Mouse (Mus musculus) gastrocnemius, adult 2 months (tissue): ENCODE results near the gene Slc22a18. TPM values are rescaled to one million over a fixed set of nuclear protein-coding genes. Genes with fewer than 3 reads are reported as not detected.
A peak's percentile ranks its signal among the peaks of the same experiment; 100 is the strongest.

Source experiments
- DNase-seq: peaks from one replicate; pipeline ENCODE4 v3.0.0; 2022
- H3K27ac ChIP-seq: fragments of 200-600 bp; 2 replicates; pipeline ENCODE4 v1.8.1; 2022; ENCODE audit warnings: mild to moderate bottlenecking
- H3K4me3 ChIP-seq: fragments of 200-600 bp; 2 replicates; pipeline ENCODE4 v1.8.1; 2022; ENCODE audit warnings: mild to moderate bottlenecking, moderate library complexity
- CTCF ChIP-seq: fragments of 200-600 bp; IDR thresholded peaks from 2 replicates; pipeline ENCODE4 v1.8.1; 2022; ENCODE audit warnings: antibody characterized with exemption, mild to moderate bottlenecking, moderate library complexity
- intact Hi-C: fragments of 180-260 bp; cut with DNase I; formaldehyde crosslinking; loops from one replicate; pipeline ENCODE4 v1.15.1; 2025
- total RNA-seq, 2 experiments: library from RNA; stranded (reverse); gene quantifications; 2 replicates each; pipeline ENCODE4 v1.2.3; 2021

Gene Slc22a18
- total RNA-seq, 2 experiments from 2014 or later: 0.17 to 0.20 TPM

GRCm38 (mm10) chr7:143447130-143447529, 26.4 kb upstream of the Slc22a18 start:
- DNase-seq: peak; percentile 73
- TF ChIP-seq CTCF: no peak
- intact Hi-C loops: no loop called here
- Histone ChIP-seq H3K4me3 (no peak overlapping the region), H3K27ac (no peak overlapping the region)

GRCm38 (mm10) chr7:143458963-143459331, 14.6 kb upstream of the Slc22a18 start:
- Histone ChIP-seq H3K27ac (peak overlapping the region; percentile 82), H3K4me3 (peak overlapping the region; percentile 81)
- intact Hi-C loops: no loop called here
- no peak for DNase-seq
- TF ChIP-seq CTCF: no peak

- intact Hi-C loops: loop anchor here (5.0 to 10.0 kb wide), 5 partner anchors 52 to 455 kb away; partner anchors contain the start of gene Tspan32
- peak; percentile 82 for DNase-seq
- TF ChIP-seq CTCF: no peak
- H3K4me3 ChIP-seq: peak overlapping the region; percentile 81
- peak overlapping the region; percentile 82 for H3K27ac ChIP-seq
These were observed 14.0 kb upstream of the Slc22a18 start for GRCm38 (mm10) chr7:143459332-143460211.

GRCm38 (mm10) chr7:143460217-143460834, 13.2 kb upstream of the Slc22a18 start:
- no peak for DNase-seq
- peak overlapping the region; percentile 81 for H3K4me3 ChIP-seq
- peak overlapping the region; percentile 82 for H3K27ac ChIP-seq
- TF ChIP-seq CTCF: no peak; the same call in 1 of the 2 replicates
- intact Hi-C loops: loop anchor here (5.0 to 10.0 kb wide), 5 partner anchors 53 to 456 kb away; partner anchors contain the start of gene Tspan32

- no peak for TF ChIP-seq CTCF
- Histone ChIP-seq H3K4me3 (peak within 1 kb of the TSS; percentile 81), H3K27ac (peak within 1 kb of the TSS; percentile 82)
- intact Hi-C loops: loop anchor here (5.0 to 10.0 kb wide), 5 partner anchors 54 to 456 kb away; partner anchors contain the start of gene Tspan32
- peak; percentile 94 for DNase-seq
These were observed 12.7 kb upstream of the Slc22a18 start, which contains the start of gene Cdkn1c for GRCm38 (mm10) chr7:143460874-143461273. Gene Cdkn1c, minus strand, starts transcription at chr7:143461050.

GRCm38 (mm10) chr7:143461294-143461870, 12.2 kb upstream of the Slc22a18 start:
- TF ChIP-seq CTCF: no peak
- intact Hi-C loops: loop anchor here (5.0 to 10.0 kb wide), 5 partner anchors 54 to 457 kb away; partner anchors contain the start of gene Tspan32
- Histone ChIP-seq H3K27ac (peak overlapping the region; percentile 59), H3K4me3 (peak overlapping the region; percentile 81)
- DNase-seq: no peak

GRCm38 (mm10) chr7:143461920-143462319, 11.6 kb upstream of the Slc22a18 start:
- DNase-seq: no peak
- TF ChIP-seq CTCF: no peak
- H3K4me3 ChIP-seq: no peak overlapping the region
- intact Hi-C loops: loop anchor here (5.0 to 10.0 kb wide), 5 partner anchors 55 to 457 kb away; partner anchors contain the start of gene Tspan32
- no peak overlapping the region for H3K27ac ChIP-seq

GRCm38 (mm10) chr7:143462516-143462915, 11.0 kb upstream of the Slc22a18 start:
- no peak overlapping the region for H3K4me3 ChIP-seq
- TF ChIP-seq CTCF: no peak
- no peak overlapping the region for H3K27ac ChIP-seq
- intact Hi-C loops: loop anchor here (5.0 to 10.0 kb wide), 5 partner anchors 55 to 458 kb away; partner anchors contain the start of gene Tspan32
- DNase-seq: no peak

GRCm38 (mm10) chr7:143463865-143464415, 9.6 kb upstream of the Slc22a18 start:
- DNase-seq: peak; percentile 87
- intact Hi-C loops: loop anchor here (5.0 to 10.0 kb wide), 5 partner anchors 57 to 459 kb away; partner anchors contain the start of gene Tspan32
- H3K4me3 ChIP-seq: peak overlapping the region; percentile 1; the same call in 1 of the 2 replicates
- peak; percentile 98 for TF ChIP-seq CTCF
- H3K27ac ChIP-seq: no peak overlapping the region

- Histone ChIP-seq H3K4me3 (peak overlapping the region; percentile 67), H3K27ac (no peak overlapping the region)
- no peak for TF ChIP-seq CTCF
These were observed 8.6 kb upstream of the Slc22a18 start for GRCm38 (mm10) chr7:143464811-143465560.

GRCm38 (mm10) chr7:143466099-143466677, 7.3 kb upstream of the Slc22a18 start:
- H3K27ac ChIP-seq: no peak overlapping the region
- intact Hi-C loops: loop anchor here (1.0 to 10.0 kb wide), 4 partner anchors 231 to 461 kb away; partner anchors contain the start of genes Trpm5 and Tspan32
- TF ChIP-seq CTCF: peak; percentile 98; the same call in 1 of the 2 replicates

More at GRCm38 (mm10) chr7:143464811-143465560, 8.6 kb upstream of the Slc22a18 start:
- intact Hi-C loops: loop anchor here (5.0 to 10.0 kb wide), 6 partner anchors 58 to 460 kb away; partner anchors contain the start of genes Trpm5 and Tspan32
- peak; percentile 61 for DNase-seq

More at GRCm38 (mm10) chr7:143466099-143466677, 7.3 kb upstream of the Slc22a18 start:
- no peak overlapping the region for H3K4me3 ChIP-seq
- DNase-seq: peak; percentile 85
